Mouse (Mus musculus) embryonic facial prominence, embryonic 13.5 days (tissue): ENCODE results near the gene Spsb3. TPM values are rescaled to one million over a fixed set of nuclear protein-coding genes. Genes with fewer than 3 reads are reported as not detected.

ENCODE experiments used
- ATAC-seq: fragments of 200-750 bp; cut with Nextera tagmentation; 2 replicates; pipeline ENCODE4 v1.8.0; 2017; ENCODE audit warnings: low read depth; ENCODE audit not compliant: insufficient number of reproducible peaks, insufficient read depth, low FRiP score, low TSS enrichment
- H3K27ac ChIP-seq: fragments of 300-500 bp; sonication (generic); 2 replicates; pipeline ENCODE4 v1.5.1; 2015; ENCODE audit warnings: moderate library complexity, mild to moderate bottlenecking, inconsistent platforms
- H3K27me3 ChIP-seq: fragments of 300-500 bp; sonication (generic); 2 replicates; pipeline ENCODE4 v1.6.1; 2015; ENCODE audit warnings: mild to moderate bottlenecking, inconsistent platforms
- H3K36me3 ChIP-seq: fragments of 300-500 bp; sonication (generic); 2 replicates; pipeline ENCODE4 v1.6.1; 2015; ENCODE audit warnings: mild to moderate bottlenecking, inconsistent platforms
- H3K4me1 ChIP-seq: fragments of 300-500 bp; sonication (generic); 2 replicates; pipeline ENCODE4 v1.6.1; 2015; ENCODE audit warnings: inconsistent platforms
- H3K4me2 ChIP-seq: fragments of 300-500 bp; sonication (generic); 2 replicates; pipeline ENCODE4 v1.6.1; 2015; ENCODE audit warnings: moderate library complexity, mild to moderate bottlenecking, inconsistent platforms
- H3K4me3 ChIP-seq: fragments of 300-500 bp; sonication (generic); 2 replicates; pipeline ENCODE4 v1.5.1; 2015; ENCODE audit warnings: mild to moderate bottlenecking, inconsistent platforms
- H3K9ac ChIP-seq: fragments of 300-500 bp; sonication (generic); 2 replicates; pipeline ENCODE4 v1.6.1; 2015; ENCODE audit warnings: mild to moderate bottlenecking, inconsistent platforms
- H3K9me3 ChIP-seq: fragments of 300-500 bp; sonication (generic); 2 replicates; pipeline ENCODE4 v1.6.1; 2016; ENCODE audit warnings: inconsistent platforms
- WGBS: fragments of 180-500 bp; shearing (Covaris S2); methylation state at CpG from one replicate; pipeline ENCODE4 v1.1.7; 2015; ENCODE audit warnings: mixed read lengths; 5-methylcytosine and 5-hydroxymethylcytosine counted together
- polyA plus RNA-seq: library from polyadenylated mRNA; unstranded; fragments of >200 nt; fragmentation: Nextera tagmentation; extraction: Ambion mirVana; gene quantifications from 2 replicates; pipeline ENCODE4 v1.2.1, GENCODE M21; 2015

Gene Spsb3
- polyA plus RNA-seq, 1 experiment from 2014 or later: 43.2 TPM

- 71% methylated on average over 4 of the region's 4 CpGs for WGBS
- H3K27ac ChIP-seq: no peak overlapping the region
- peak overlapping the region; percentile 96; the same call in 1 of the 2 replicates for H3K9ac ChIP-seq
- peaks cover 64% of the 10 kb centered on the region for H3K36me3 ChIP-seq
- H3K27me3 ChIP-seq: no peaks in the 10 kb centered on the region
- no peaks in the 10 kb centered on the region for H3K9me3 ChIP-seq
- H3K4me3 ChIP-seq: peak overlapping the region; percentile 8
- ATAC-seq: no peak
- H3K4me2 ChIP-seq: no peak overlapping the region
- peaks cover 39% of the 10 kb centered on the region for H3K4me1 ChIP-seq
Observed at GRCm38 (mm10) chr17:24898041-24898854, 11.8 kb downstream of the Spsb3 start.

DNA sequence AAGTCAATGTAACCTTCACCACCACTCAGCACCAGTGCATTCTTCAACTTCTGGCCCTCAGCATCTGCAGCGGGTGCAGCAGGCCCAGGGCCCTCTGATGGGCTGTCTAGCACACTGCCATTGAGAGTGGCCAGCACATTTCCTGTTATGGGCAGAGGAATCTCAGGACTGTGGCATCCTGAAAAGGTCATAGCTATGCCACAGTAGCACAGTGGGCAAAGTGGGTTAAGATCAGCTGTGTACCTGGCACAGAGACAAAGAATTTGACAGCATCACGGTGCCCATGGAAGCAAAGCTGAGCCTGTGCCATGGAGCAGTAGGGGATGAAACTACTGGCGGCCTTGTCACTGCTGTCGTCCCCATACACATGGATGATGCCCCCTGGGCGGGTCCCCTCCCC, 12.7 kb downstream of the Spsb3 start:
- Histone ChIP-seq H3K9me3 (no peaks in the 10 kb centered on the region), H3K4me1 (peaks cover 30% of the 10 kb centered on the region), H3K4me2 (no peak overlapping the region), H3K36me3 (peaks cover 68% of the 10 kb centered on the region), H3K27me3 (no peaks in the 10 kb centered on the region), H3K4me3 (no peak overlapping the region), H3K9ac (no peak overlapping the region), H3K27ac (no peak overlapping the region)
- ATAC-seq: no peak
- WGBS: 80% methylated on average over 5 of the region's 5 CpGs

GRCm38 (mm10) chr17:24900014-24900413, 13.6 kb downstream of the Spsb3 start:
- no peak overlapping the region for H3K9ac ChIP-seq
- no peaks in the 10 kb centered on the region for H3K9me3 ChIP-seq
- H3K4me2 ChIP-seq: no peak overlapping the region
- H3K36me3 ChIP-seq: peaks cover 77% of the 10 kb centered on the region
- no peaks in the 10 kb centered on the region for H3K27me3 ChIP-seq
- H3K27ac ChIP-seq: no peak overlapping the region
- no peak for ATAC-seq
- 90% methylated on average over 6 of the region's 6 CpGs for WGBS
- peaks cover 26% of the 10 kb centered on the region for H3K4me1 ChIP-seq
- no peak overlapping the region for H3K4me3 ChIP-seq

GRCm38 (mm10) chr17:24902124-24902523, 15.7 kb downstream of the Spsb3 start:
- H3K9ac ChIP-seq: no peak overlapping the region

GRCm38 (mm10) chr17:24902671-24903474, 16.4 kb downstream of the Spsb3 start:
- Histone ChIP-seq H3K27me3 (no peaks in the 10 kb centered on the region), H3K4me2 (no peak overlapping the region), H3K27ac (no peak overlapping the region), H3K4me3 (no peak overlapping the region), H3K9ac (no peak overlapping the region), H3K36me3 (peaks cover 100% of the 10 kb centered on the region), H3K9me3 (no peaks in the 10 kb centered on the region), H3K4me1 (peaks cover 3% of the 10 kb centered on the region)
- ATAC-seq: no peak
- 71% methylated on average over 9 of the region's 9 CpGs for WGBS

More at GRCm38 (mm10) chr17:24902124-24902523, 15.7 kb downstream of the Spsb3 start:
- H3K36me3 ChIP-seq: peaks cover 98% of the 10 kb centered on the region
- H3K4me1 ChIP-seq: peaks cover 11% of the 10 kb centered on the region
- ATAC-seq: no peak
- H3K27me3 ChIP-seq: no peaks in the 10 kb centered on the region
- no peak overlapping the region for H3K27ac ChIP-seq
- 92% methylated on average over 5 of the region's 5 CpGs for WGBS
- no peak overlapping the region for H3K4me2 ChIP-seq
- H3K9me3 ChIP-seq: no peaks in the 10 kb centered on the region
- no peak overlapping the region for H3K4me3 ChIP-seq

DNA sequence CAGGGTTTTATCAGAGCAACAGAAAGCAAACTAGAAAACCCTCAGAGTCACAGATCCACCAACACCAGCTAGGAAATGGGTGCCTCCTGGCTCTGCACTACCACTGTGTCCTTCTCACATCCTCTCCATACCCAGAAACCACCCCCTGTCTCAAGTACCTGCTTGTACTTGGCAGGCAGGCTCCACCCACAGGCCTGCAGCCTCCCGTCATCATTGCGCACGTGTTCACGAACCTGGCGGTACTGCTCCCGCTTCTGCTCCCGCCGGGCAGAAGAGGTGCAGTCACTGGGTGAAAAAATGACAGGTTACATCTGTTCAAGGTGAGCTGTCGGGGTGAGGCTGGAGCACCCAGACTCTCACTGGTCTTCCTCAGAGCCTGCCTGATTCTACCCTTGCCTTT, 17.3 kb downstream of the Spsb3 start:
- no peaks in the 10 kb centered on the region for H3K27me3 ChIP-seq
- H3K9me3 ChIP-seq: no peaks in the 10 kb centered on the region
- H3K9ac ChIP-seq: no peak overlapping the region
- 93% methylated on average over 9 of the region's 9 CpGs for WGBS
- H3K27ac ChIP-seq: no peak overlapping the region
- ATAC-seq: no peak
- no peak overlapping the region for H3K4me3 ChIP-seq
- H3K4me2 ChIP-seq: no peak overlapping the region
- peaks cover 100% of the 10 kb centered on the region for H3K36me3 ChIP-seq
- H3K4me1 ChIP-seq: no peaks in the 10 kb centered on the region

DNA sequence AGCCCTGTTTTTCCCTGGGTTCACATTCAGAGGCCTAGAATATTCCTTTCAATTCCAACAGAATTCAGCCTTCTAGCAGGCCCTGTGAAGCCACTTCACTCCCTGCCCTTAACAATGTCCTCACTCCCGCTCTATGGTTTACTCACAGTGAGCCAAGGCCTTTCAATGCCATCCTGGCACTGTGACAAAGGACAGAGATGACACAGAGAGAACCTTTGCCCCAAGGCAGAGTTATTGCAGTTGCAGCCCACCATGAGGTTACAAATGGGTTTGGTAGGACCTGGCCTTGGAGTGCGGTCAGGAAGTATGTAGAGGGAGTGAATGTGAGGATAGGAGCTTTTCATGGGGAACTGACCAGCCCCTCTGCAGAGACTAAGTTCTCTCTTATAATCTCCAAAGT, 21.1 kb downstream of the Spsb3 start:
- Histone ChIP-seq H3K27ac (no peak overlapping the region), H3K4me2 (no peak overlapping the region), H3K9me3 (no peaks in the 10 kb centered on the region), H3K36me3 (peaks cover 100% of the 10 kb centered on the region), H3K27me3 (no peaks in the 10 kb centered on the region), H3K9ac (no peak overlapping the region), H3K4me3 (no peak overlapping the region), H3K4me1 (no peaks in the 10 kb centered on the region)
- WGBS: 95% methylated on average over 2 of the region's 2 CpGs
- no peak for ATAC-seq

GRCm38 (mm10) chr17:24913984-24914383, 27.5 kb downstream of the Spsb3 start:
- Histone ChIP-seq H3K4me1 (no peaks in the 10 kb centered on the region), H3K27ac (no peak overlapping the region), H3K36me3 (peaks cover 98% of the 10 kb centered on the region), H3K9ac (no peak overlapping the region), H3K4me2 (no peak overlapping the region), H3K9me3 (no peaks in the 10 kb centered on the region), H3K27me3 (no peaks in the 10 kb centered on the region), H3K4me3 (no peak overlapping the region)
- no peak for ATAC-seq

DNA sequence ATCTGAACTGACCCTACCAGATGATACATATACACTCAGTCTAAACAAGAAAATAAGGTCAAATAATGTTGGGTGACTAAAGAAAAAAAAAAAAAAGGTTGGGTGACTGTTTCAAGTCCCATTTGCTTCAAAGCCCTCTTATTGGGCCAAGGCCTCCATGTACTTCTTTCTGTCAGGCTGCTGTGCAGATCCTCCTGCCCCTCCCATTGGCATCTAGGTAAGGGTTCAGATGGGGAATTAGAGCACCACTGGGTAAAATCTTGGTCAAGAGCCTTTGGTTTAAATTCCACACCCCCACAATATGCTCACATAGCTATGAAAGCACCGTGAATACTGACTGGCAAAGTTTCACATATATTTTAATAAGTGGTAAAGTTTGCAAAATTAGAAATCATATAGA, 36.8 kb downstream of the Spsb3 start:
- H3K4me1 ChIP-seq: no peaks in the 10 kb centered on the region
- no peak overlapping the region for H3K4me2 ChIP-seq
- no peaks in the 10 kb centered on the region for H3K27me3 ChIP-seq
- WGBS: 93% methylated on average over 1 of the region's 1 CpGs
- no peak overlapping the region for H3K4me3 ChIP-seq
- peaks cover 95% of the 10 kb centered on the region for H3K36me3 ChIP-seq
- H3K9me3 ChIP-seq: no peaks in the 10 kb centered on the region
- ATAC-seq: no peak
- H3K9ac ChIP-seq: no peak overlapping the region
- no peak overlapping the region for H3K27ac ChIP-seq

DNA sequence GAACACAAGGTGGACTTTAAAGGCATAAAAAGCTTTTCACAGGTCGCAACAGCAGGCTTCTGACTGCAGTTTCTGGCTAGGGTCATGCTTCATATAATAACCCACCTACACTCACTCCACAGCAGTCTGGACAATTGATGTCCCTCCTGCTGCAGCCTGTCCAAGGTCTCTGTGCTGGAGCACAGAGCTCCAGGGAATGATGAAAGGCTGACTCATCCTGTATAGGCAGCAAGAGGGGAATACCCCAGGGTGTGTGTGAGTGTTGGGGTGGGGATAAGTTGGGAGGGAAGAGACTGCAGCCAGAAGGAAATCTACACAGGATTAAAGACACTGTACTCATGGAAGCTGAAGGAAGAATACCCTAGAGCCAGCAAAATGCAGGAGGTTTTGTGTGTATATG, 43.1 kb downstream of the Spsb3 start:
- no peak overlapping the region for H3K4me3 ChIP-seq
- peaks cover 43% of the 10 kb centered on the region for H3K36me3 ChIP-seq
- H3K27me3 ChIP-seq: no peaks in the 10 kb centered on the region
- WGBS: 100% methylated on average over 1 of the region's 1 CpGs
- no peak overlapping the region for H3K9ac ChIP-seq
- H3K9me3 ChIP-seq: no peaks in the 10 kb centered on the region
- H3K4me2 ChIP-seq: no peak overlapping the region
- H3K27ac ChIP-seq: no peak overlapping the region
- peaks cover 10% of the 10 kb centered on the region for H3K4me1 ChIP-seq
- ATAC-seq: no peak

GRCm38 (mm10) chr17:24932431-24932830, 46.0 kb downstream of the Spsb3 start:
- no peaks in the 10 kb centered on the region for H3K27me3 ChIP-seq
- H3K9me3 ChIP-seq: no peaks in the 10 kb centered on the region
- peaks cover 24% of the 10 kb centered on the region for H3K4me1 ChIP-seq
- H3K27ac ChIP-seq: no peak overlapping the region
- H3K9ac ChIP-seq: no peak overlapping the region
- WGBS: 90% methylated on average over 4 of the region's 4 CpGs
- no peak for ATAC-seq
- H3K4me2 ChIP-seq: no peak overlapping the region
- H3K36me3 ChIP-seq: peaks cover 16% of the 10 kb centered on the region
- H3K4me3 ChIP-seq: no peak overlapping the region

GRCm38 (mm10) chr17:24933163-24933562, 46.7 kb downstream of the Spsb3 start:
- Histone ChIP-seq H3K36me3 (peaks cover 10% of the 10 kb centered on the region), H3K4me2 (no peak overlapping the region), H3K9me3 (no peaks in the 10 kb centered on the region), H3K27ac (no peak overlapping the region), H3K4me1 (peaks cover 24% of the 10 kb centered on the region), H3K27me3 (no peaks in the 10 kb centered on the region), H3K4me3 (no peak overlapping the region), H3K9ac (no peak overlapping the region)
- 91% methylated on average over 4 of the region's 4 CpGs for WGBS
- ATAC-seq: no peak
